Mouse (Mus musculus): ENCODE measurements around the gene BC034090. TPM values are rescaled to one million over a fixed set of nuclear protein-coding genes. Genes with fewer than 3 reads are reported as not detected.

The BC034090 gene
- polyA plus RNA-seq, 1 experiment from 2014 or later = 0.33 TPM

- Histone ChIP-seq H3K27ac (ENCODE audit: low read length) (no peak overlapping the region), H3K27me3 (ENCODE audit: control insufficient read depth, insufficient read depth, low read depth, low read length) (no peaks in the 10 kb centered on the region), H3K4me1 (ENCODE audit: control insufficient read depth, low read depth, low read length) (no peaks in the 10 kb centered on the region), H3K9ac (ENCODE audit: low read depth, low read length) (no peak overlapping the region), H3K9me3 (replicated peaks; ENCODE audit: control insufficient read depth, low read length) (no peaks in the 10 kb centered on the region), H3K4me3 (ENCODE audit: low read depth, low read length) (no peak overlapping the region), H3K36me3 (ENCODE audit: control insufficient read depth, insufficient read depth) (no peaks in the 10 kb centered on the region), H3K4me2 (ENCODE audit: low read depth, low read length) (no peak overlapping the region)
- ATAC-seq (ENCODE audit: low read depth) = no peak
- 44% methylated on average over 9 of the region's 9 CpGs for WGBS (ENCODE audit: insufficient replicate concordance)
Observed at GRCm38 (mm10) chr1:155215066-155215764, 29.0 kb downstream of the BC034090 start.

- Histone ChIP-seq H3K9ac (ENCODE audit: low read depth, low read length) (no peak overlapping the region), H3K4me1 (ENCODE audit: control insufficient read depth, low read depth, low read length) (no peaks in the 10 kb centered on the region), H3K36me3 (ENCODE audit: control insufficient read depth, insufficient read depth) (no peaks in the 10 kb centered on the region)
Observed at GRCm38 (mm10) chr1:155213912-155214311, 30.3 kb downstream of the BC034090 start.

GRCm38 (mm10) chr1:155212936-155213774 is 31.1 kb downstream of the BC034090 start:
- 35% methylated on average over 18 of the region's 18 CpGs for WGBS (ENCODE audit: insufficient replicate concordance)
- Histone ChIP-seq H3K36me3 (ENCODE audit: control insufficient read depth, insufficient read depth) (no peaks in the 10 kb centered on the region), H3K4me1 (ENCODE audit: control insufficient read depth, low read depth, low read length) (no peaks in the 10 kb centered on the region), H3K27me3 (ENCODE audit: control insufficient read depth, insufficient read depth, low read depth, low read length) (no peaks in the 10 kb centered on the region), H3K9me3 (replicated peaks; ENCODE audit: control insufficient read depth, low read length) (no peaks in the 10 kb centered on the region), H3K27ac (ENCODE audit: low read length) (no peak overlapping the region), H3K9ac (ENCODE audit: low read depth, low read length) (no peak overlapping the region), H3K4me3 (ENCODE audit: low read depth, low read length) (no peak overlapping the region), H3K4me2 (ENCODE audit: low read depth, low read length) (no peak overlapping the region)
- ATAC-seq (ENCODE audit: low read depth) = no peak

More at GRCm38 (mm10) chr1:155213912-155214311, 30.3 kb downstream of the BC034090 start:
- ATAC-seq (ENCODE audit: low read depth) = no peak
- H3K4me3 ChIP-seq (ENCODE audit: low read depth, low read length) = no peak overlapping the region
- no peaks in the 10 kb centered on the region for H3K9me3 ChIP-seq (replicated peaks; ENCODE audit: control insufficient read depth, low read length)
- H3K4me2 ChIP-seq (ENCODE audit: low read depth, low read length) = no peak overlapping the region
- H3K27ac ChIP-seq (ENCODE audit: low read length) = no peak overlapping the region
- 62% methylated on average over 7 of the region's 7 CpGs for WGBS (ENCODE audit: insufficient replicate concordance)
- H3K27me3 ChIP-seq (ENCODE audit: control insufficient read depth, insufficient read depth, low read depth, low read length) = no peaks in the 10 kb centered on the region

GRCm38 (mm10) chr1:155212493-155212892 is 31.8 kb downstream of the BC034090 start:
- no peaks in the 10 kb centered on the region for H3K4me1 ChIP-seq (ENCODE audit: control insufficient read depth, low read depth, low read length)
- no peaks in the 10 kb centered on the region for H3K27me3 ChIP-seq (ENCODE audit: control insufficient read depth, insufficient read depth, low read depth, low read length)
- no peak for ATAC-seq (ENCODE audit: low read depth)
- 49% methylated on average over 6 of the region's 6 CpGs for WGBS (ENCODE audit: insufficient replicate concordance)
- H3K9me3 ChIP-seq (replicated peaks; ENCODE audit: control insufficient read depth, low read length) = no peaks in the 10 kb centered on the region
- no peak overlapping the region for H3K4me2 ChIP-seq (ENCODE audit: low read depth, low read length)
- H3K9ac ChIP-seq (ENCODE audit: low read depth, low read length) = no peak overlapping the region
- H3K4me3 ChIP-seq (ENCODE audit: low read depth, low read length) = no peak overlapping the region
- no peak overlapping the region for H3K27ac ChIP-seq (ENCODE audit: low read length)
- H3K36me3 ChIP-seq (ENCODE audit: control insufficient read depth, insufficient read depth) = no peaks in the 10 kb centered on the region

- Histone ChIP-seq H3K4me1 (ENCODE audit: control insufficient read depth, low read depth, low read length) (no peaks in the 10 kb centered on the region), H3K36me3 (ENCODE audit: control insufficient read depth, insufficient read depth) (no peaks in the 10 kb centered on the region), H3K9ac (ENCODE audit: low read depth, low read length) (no peak overlapping the region), H3K4me3 (ENCODE audit: low read depth, low read length) (no peak overlapping the region), H3K9me3 (replicated peaks; ENCODE audit: control insufficient read depth, low read length) (no peaks in the 10 kb centered on the region), H3K27me3 (ENCODE audit: control insufficient read depth, insufficient read depth, low read depth, low read length) (no peaks in the 10 kb centered on the region), H3K27ac (ENCODE audit: low read length) (no peak overlapping the region), H3K4me2 (ENCODE audit: low read depth, low read length) (no peak overlapping the region)
- WGBS (ENCODE audit: insufficient replicate concordance) = 37% methylated on average over 4 of the region's 4 CpGs
- no peak for ATAC-seq (ENCODE audit: low read depth)
Observed at GRCm38 (mm10) chr1:155212081-155212480, 32.2 kb downstream of the BC034090 start.

- H3K27ac ChIP-seq (ENCODE audit: low read length) = no peak overlapping the region
- H3K4me3 ChIP-seq (ENCODE audit: low read depth, low read length) = no peak overlapping the region
- no peaks in the 10 kb centered on the region for H3K27me3 ChIP-seq (ENCODE audit: control insufficient read depth, insufficient read depth, low read depth, low read length)
- no peak for ATAC-seq (ENCODE audit: low read depth)
- no peak overlapping the region for H3K9ac ChIP-seq (ENCODE audit: low read depth, low read length)
- WGBS (ENCODE audit: insufficient replicate concordance) = 41% methylated on average over 7 of the region's 7 CpGs
- no peaks in the 10 kb centered on the region for H3K4me1 ChIP-seq (ENCODE audit: control insufficient read depth, low read depth, low read length)
- H3K36me3 ChIP-seq (ENCODE audit: control insufficient read depth, insufficient read depth) = no peaks in the 10 kb centered on the region
- H3K4me2 ChIP-seq (ENCODE audit: low read depth, low read length) = no peak overlapping the region
- H3K9me3 ChIP-seq (replicated peaks; ENCODE audit: control insufficient read depth, low read length) = no peaks in the 10 kb centered on the region
Observed at GRCm38 (mm10) chr1:155211017-155211416, 33.2 kb downstream of the BC034090 start.

- ATAC-seq (ENCODE audit: low read depth) = no peak
- no peak overlapping the region for H3K9ac ChIP-seq (ENCODE audit: low read depth, low read length)
- H3K4me3 ChIP-seq (ENCODE audit: low read depth, low read length) = no peak overlapping the region
- no peaks in the 10 kb centered on the region for H3K9me3 ChIP-seq (replicated peaks; ENCODE audit: control insufficient read depth, low read length)
- H3K4me2 ChIP-seq (ENCODE audit: low read depth, low read length) = no peak overlapping the region
- H3K36me3 ChIP-seq (ENCODE audit: control insufficient read depth, insufficient read depth) = no peaks in the 10 kb centered on the region
- no peaks in the 10 kb centered on the region for H3K4me1 ChIP-seq (ENCODE audit: control insufficient read depth, low read depth, low read length)
- H3K27me3 ChIP-seq (ENCODE audit: control insufficient read depth, insufficient read depth, low read depth, low read length) = no peaks in the 10 kb centered on the region
- H3K27ac ChIP-seq (ENCODE audit: low read length) = no peak overlapping the region
- WGBS (ENCODE audit: insufficient replicate concordance) = 62% methylated on average over 11 of the region's 11 CpGs
Observed at GRCm38 (mm10) chr1:155210011-155210763, 34.1 kb downstream of the BC034090 start.

- WGBS (ENCODE audit: insufficient replicate concordance) = 55% methylated on average over 3 of the region's 3 CpGs
- ATAC-seq (ENCODE audit: low read depth) = no peak
Observed at GRCm38 (mm10) chr1:155207859-155208258, 36.4 kb downstream of the BC034090 start.

More at GRCm38 (mm10) chr1:155207859-155208258, 36.4 kb downstream of the BC034090 start:
- Histone ChIP-seq H3K4me1 (ENCODE audit: control insufficient read depth, low read depth, low read length) (no peaks in the 10 kb centered on the region), H3K9me3 (replicated peaks; ENCODE audit: control insufficient read depth, low read length) (no peaks in the 10 kb centered on the region), H3K4me3 (ENCODE audit: low read depth, low read length) (no peak overlapping the region), H3K27ac (ENCODE audit: low read length) (no peak overlapping the region), H3K4me2 (ENCODE audit: low read depth, low read length) (no peak overlapping the region), H3K36me3 (ENCODE audit: control insufficient read depth, insufficient read depth) (no peaks in the 10 kb centered on the region), H3K27me3 (ENCODE audit: control insufficient read depth, insufficient read depth, low read depth, low read length) (no peaks in the 10 kb centered on the region), H3K9ac (ENCODE audit: low read depth, low read length) (no peak overlapping the region)

Data from liver, embryonic 16.5 days (tissue).